Mouse (Mus musculus): ENCODE data around the gene Arl10. TPM values are rescaled to one million over a fixed set of nuclear protein-coding genes. Genes with fewer than 3 reads are reported as not detected.

Gene Arl10
- 23.3 and 26.5 TPM in 2 replicates for polyA plus RNA-seq (2016; fragmentation: Nextera tagmentation; extraction: Ambion mirVana)

DNA sequence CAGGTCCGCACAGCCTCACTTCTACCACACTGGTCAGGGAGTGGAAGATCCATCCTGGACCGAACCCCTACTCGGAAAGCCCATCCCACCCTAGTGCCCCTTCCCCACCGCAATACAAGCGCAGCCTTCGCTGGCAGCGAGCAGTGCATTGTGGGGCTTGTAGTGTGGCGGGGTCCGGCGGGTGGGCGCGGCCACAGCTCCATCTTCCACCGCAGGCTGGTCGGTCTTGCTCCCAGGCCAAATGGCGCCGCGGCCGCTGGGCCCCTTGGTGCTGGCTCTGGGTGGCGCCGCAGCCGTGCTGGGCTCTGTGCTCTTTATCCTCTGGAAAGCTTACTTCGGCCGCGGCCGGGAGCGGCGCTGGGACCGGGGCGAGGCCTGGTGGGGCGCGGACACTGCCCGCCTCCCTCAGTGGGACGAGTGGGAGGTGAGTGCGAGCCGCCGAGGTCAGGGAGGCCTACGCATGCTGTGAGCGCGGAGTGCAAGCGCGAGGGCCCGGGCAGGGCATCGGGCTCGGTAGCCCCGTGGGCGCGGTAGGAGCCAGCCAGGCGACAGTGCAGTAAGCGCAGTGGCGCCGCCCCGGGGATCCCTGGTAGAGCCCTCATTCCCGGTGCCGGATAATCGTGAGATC, at the start of gene Arl10:
Gene Arl10, plus strand, starts transcription at position 162 of the 628 bp plus-strand sequence.
- Histone ChIP-seq H3K27ac (peak within 1 kb of the TSS; percentile 93), H3K36me3 (replicated peaks) (peaks cover 39% of the 10 kb centered on the region), H3K4me1 (peaks cover 38% of the 10 kb centered on the region), H3K27me3 (ENCODE audit: poor library complexity, severe bottlenecking) (peaks cover 19% of the 10 kb centered on the region), H3K4me3 (peak within 1 kb of the TSS; percentile 88), H3K9me3 (no peaks in the 10 kb centered on the region)
- WGBS: under 1% methylated on average over 55 of the region's 55 CpGs
- peak; percentile 86 for DNase-seq (ENCODE audit: extremely low spot score, low spot score)

DNA sequence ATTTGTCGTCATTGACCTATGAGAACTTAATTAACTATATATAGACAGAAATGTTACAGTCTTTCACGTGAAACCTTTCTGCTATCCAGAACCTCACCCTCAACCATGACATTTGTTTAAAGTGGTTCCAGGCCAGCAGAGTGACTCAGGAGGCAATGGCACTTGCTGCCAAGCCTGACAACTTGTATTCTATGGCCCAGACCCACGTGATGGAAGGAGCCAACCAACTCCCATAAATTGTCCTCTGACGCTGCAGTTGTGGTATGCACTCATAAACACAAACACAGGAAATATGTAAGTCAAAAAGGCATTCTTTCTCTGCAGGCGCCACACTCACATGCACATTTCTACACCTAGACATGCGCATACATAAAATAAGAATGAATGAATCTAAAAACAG, 47.7 kb upstream of the Arl10 start:
- Histone ChIP-seq H3K4me1 (no peaks in the 10 kb centered on the region), H3K9me3 (no peaks in the 10 kb centered on the region), H3K36me3 (replicated peaks) (peaks cover 82% of the 10 kb centered on the region), H3K27ac (no peak overlapping the region), H3K4me3 (no peak overlapping the region), H3K27me3 (ENCODE audit: poor library complexity, severe bottlenecking) (no peaks in the 10 kb centered on the region)
- 91% methylated on average over 6 of the region's 6 CpGs for WGBS
- no peak for DNase-seq (ENCODE audit: extremely low spot score, low spot score)

DNA sequence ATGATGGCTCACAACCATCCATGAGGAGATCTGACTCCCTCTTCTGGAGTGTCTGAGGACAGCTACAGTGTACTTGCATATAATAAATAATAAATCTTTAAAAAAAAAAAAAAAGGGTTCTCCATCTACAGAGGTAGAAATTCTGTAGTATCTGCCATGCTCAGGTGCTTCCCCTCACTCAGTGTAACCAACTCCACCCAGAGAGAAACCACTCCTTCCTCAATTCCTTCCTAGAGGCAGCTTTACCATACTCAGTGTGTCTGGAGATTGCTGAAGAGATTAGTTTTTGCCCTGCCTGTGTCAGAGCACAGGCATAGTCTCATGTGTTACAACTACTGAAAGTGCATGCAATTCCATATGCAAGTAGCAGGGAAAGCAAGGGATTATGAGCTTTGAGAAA, 42.7 kb upstream of the Arl10 start:
- Histone ChIP-seq H3K4me3 (no peak overlapping the region), H3K36me3 (replicated peaks) (peaks cover 83% of the 10 kb centered on the region), H3K9me3 (no peaks in the 10 kb centered on the region), H3K27me3 (ENCODE audit: poor library complexity, severe bottlenecking) (no peaks in the 10 kb centered on the region), H3K4me1 (no peaks in the 10 kb centered on the region), H3K27ac (no peak overlapping the region)
- no peak for DNase-seq (ENCODE audit: extremely low spot score, low spot score)

DNA sequence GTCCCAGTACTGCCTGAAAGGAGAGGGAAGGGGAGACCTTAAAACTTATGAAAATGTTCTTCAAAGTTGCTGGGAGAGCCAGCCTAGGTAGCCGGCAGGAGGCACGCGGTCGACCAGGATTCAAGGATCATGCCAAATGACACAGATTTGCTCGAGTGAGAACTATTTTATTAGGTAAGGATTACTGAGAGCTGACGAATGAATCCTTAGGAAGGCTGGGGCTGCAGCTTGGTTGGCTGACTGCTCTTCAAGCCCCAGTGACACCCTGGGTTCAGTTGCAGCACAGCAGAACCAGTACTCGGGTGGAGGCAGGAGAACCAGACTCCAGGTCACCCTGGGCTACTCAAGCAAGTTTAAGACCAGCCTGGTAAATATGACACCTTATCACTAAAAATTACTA, 26.8 kb upstream of the Arl10 start:
- peaks cover 81% of the 10 kb centered on the region for H3K36me3 ChIP-seq (replicated peaks)
- 89% methylated on average over 7 of the region's 7 CpGs for WGBS

DNA sequence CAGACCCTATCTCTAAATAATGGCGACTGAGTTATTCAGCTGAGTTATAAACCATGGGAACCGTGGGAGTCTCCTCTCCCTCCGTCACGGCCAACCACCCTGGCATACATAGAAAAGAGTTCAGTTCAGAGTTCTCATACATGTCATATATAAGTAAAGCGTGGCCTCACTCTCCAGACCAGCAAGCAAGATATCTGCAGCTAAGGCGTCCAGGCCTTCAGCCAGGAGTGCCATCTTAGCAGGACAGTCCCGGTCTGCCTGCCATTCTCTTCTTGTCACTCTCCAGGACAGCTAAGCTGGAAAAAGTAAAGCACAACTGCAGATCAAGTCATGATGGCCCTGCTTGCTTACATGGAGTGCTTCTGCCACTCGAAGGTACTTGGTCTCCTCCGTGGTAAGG, 18.6 kb upstream of the Arl10 start:
- H3K27ac ChIP-seq: no peak overlapping the region
- DNase-seq (ENCODE audit: extremely low spot score, low spot score): no peak
- no peaks in the 10 kb centered on the region for H3K4me1 ChIP-seq
- 96% methylated on average over 9 of the region's 9 CpGs for WGBS
- H3K9me3 ChIP-seq: no peaks in the 10 kb centered on the region
- H3K36me3 ChIP-seq (replicated peaks): peaks cover 99% of the 10 kb centered on the region
- H3K4me3 ChIP-seq: no peak overlapping the region
- no peaks in the 10 kb centered on the region for H3K27me3 ChIP-seq (ENCODE audit: poor library complexity, severe bottlenecking)

More for the DNA sequence above, 26.8 kb upstream of the Arl10 start:
- DNase-seq (ENCODE audit: extremely low spot score, low spot score): no peak
- no peaks in the 10 kb centered on the region for H3K4me1 ChIP-seq
- H3K27ac ChIP-seq: no peak overlapping the region
- H3K9me3 ChIP-seq: no peaks in the 10 kb centered on the region
- no peaks in the 10 kb centered on the region for H3K27me3 ChIP-seq (ENCODE audit: poor library complexity, severe bottlenecking)
- no peak overlapping the region for H3K4me3 ChIP-seq

DNA sequence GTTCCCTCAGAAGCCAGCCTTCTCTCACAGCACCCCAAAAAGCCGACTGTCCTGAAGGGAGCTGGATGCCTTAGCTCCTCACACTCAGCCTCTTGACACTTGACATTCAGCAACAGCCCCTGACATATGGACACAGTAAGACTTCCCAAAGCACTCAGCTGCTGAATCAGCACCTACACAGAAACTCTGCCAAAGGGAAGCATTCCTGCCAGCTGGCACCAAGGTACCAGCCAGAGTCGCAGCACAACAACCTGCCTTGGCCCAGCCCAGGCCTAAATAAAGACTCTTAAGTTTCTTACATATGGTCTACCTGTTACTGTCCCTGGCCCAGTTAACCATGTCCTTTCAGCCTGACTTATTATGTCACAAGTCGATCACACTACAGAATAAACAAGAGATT, 18.0 kb upstream of the Arl10 start:
- H3K27ac ChIP-seq: no peak overlapping the region
- DNase-seq (ENCODE audit: extremely low spot score, low spot score): no peak
- WGBS: 90% methylated on average over 3 of the region's 3 CpGs
- H3K36me3 ChIP-seq (replicated peaks): peaks cover 99% of the 10 kb centered on the region
- H3K27me3 ChIP-seq (ENCODE audit: poor library complexity, severe bottlenecking): no peaks in the 10 kb centered on the region
- no peak overlapping the region for H3K4me3 ChIP-seq
- no peaks in the 10 kb centered on the region for H3K9me3 ChIP-seq
- no peaks in the 10 kb centered on the region for H3K4me1 ChIP-seq

DNA sequence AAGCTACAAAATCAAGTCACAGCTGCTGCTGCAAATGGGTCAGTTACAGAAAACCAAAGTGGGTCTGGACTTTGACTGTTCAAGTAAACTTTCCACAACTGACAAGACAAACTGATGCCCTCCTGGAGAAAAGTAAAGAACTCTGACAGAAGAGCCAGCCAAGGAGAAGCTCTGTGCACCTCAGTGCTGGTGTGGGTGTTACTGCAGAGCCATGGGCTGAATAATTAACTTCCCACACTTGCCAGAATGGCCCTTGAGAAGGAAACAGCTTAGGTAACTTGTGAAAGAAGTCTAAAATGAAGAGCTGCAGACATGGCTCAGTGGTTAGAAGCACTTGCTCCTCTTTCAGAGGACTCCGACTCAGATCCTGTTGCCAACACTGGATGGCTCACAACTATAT, 17.2 kb upstream of the Arl10 start:
- Histone ChIP-seq H3K27ac (no peak overlapping the region), H3K36me3 (replicated peaks) (peaks cover 99% of the 10 kb centered on the region), H3K27me3 (ENCODE audit: poor library complexity, severe bottlenecking) (no peaks in the 10 kb centered on the region), H3K4me1 (no peaks in the 10 kb centered on the region), H3K4me3 (no peak overlapping the region), H3K9me3 (no peaks in the 10 kb centered on the region)
- DNase-seq (ENCODE audit: extremely low spot score, low spot score): no peak
- WGBS: 97% methylated on average over 1 of the region's 1 CpGs

DNA sequence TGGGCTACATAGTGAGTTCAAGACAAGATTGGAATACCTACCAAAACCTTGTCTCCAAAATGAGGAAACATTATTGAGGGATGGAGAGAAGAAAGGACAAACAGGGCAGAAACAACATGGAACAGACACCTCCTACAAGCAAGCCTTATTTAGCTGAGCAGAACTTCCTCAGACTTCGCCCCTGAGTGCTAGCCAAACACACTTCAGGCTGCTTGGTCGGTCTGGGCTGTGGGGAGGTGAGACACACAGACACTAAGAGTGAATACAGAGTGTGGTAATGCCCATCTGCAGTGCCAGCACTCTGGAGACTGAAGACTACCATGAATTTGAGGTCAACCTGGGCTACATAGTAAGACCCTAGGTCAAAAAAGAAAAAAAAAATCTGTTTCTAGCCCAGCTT, 15.2 kb upstream of the Arl10 start:
- H3K27me3 ChIP-seq (ENCODE audit: poor library complexity, severe bottlenecking): no peaks in the 10 kb centered on the region
- H3K4me3 ChIP-seq: no peak overlapping the region
- H3K36me3 ChIP-seq (replicated peaks): peaks cover 92% of the 10 kb centered on the region
- no peak for DNase-seq (ENCODE audit: extremely low spot score, low spot score)
- no peaks in the 10 kb centered on the region for H3K9me3 ChIP-seq
- no peak overlapping the region for H3K27ac ChIP-seq
- peaks cover 10% of the 10 kb centered on the region for H3K4me1 ChIP-seq
- WGBS: 96% methylated on average over 2 of the region's 2 CpGs

DNA sequence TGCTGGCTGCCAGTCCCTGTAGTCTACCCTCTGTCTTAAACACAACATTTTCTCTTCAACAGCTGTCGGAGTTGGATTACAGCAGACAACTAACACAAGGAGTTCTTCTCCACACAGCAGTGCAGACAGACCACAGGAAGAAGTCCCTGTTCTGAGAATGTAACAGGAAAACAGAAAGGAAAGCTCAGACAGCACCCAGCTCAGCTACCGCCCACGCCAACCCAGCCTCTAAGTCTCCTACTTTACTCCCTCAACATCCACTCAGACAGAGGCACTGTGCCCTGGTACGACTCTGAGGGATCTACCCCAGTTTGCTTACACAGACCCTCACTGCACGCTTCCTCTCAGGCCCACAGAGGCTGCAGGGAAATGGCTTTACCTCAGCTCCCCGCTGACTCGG, 14.2 kb upstream of the Arl10 start:
- H3K36me3 ChIP-seq (replicated peaks): peaks cover 83% of the 10 kb centered on the region
- H3K27me3 ChIP-seq (ENCODE audit: poor library complexity, severe bottlenecking): no peaks in the 10 kb centered on the region
- H3K27ac ChIP-seq: no peak overlapping the region
- H3K9me3 ChIP-seq: no peaks in the 10 kb centered on the region
- DNase-seq (ENCODE audit: extremely low spot score, low spot score): no peak
- H3K4me1 ChIP-seq: peaks cover 15% of the 10 kb centered on the region
- 93% methylated on average over 7 of the region's 7 CpGs for WGBS
- no peak overlapping the region for H3K4me3 ChIP-seq

DNA sequence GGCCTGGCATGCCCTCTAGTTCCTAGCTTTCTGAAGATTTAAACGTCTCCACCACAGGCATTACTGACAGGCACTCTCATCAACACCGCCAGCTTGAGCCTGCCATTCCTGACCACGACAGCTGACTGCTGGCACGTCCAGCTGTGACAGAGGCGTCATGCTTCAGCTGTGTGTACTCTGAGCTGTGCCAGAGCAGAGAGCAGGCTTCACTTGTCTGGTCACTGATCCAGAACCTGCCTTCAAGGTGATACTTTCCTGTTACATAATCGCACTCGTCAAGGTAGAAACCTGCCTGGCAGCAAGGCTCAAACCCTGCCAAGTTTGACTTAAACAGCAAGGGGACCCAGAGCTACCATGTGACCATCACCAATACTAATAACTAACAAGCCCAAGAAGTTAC, 12.3 kb upstream of the Arl10 start:
- H3K4me3 ChIP-seq: no peak overlapping the region
- H3K27ac ChIP-seq: no peak overlapping the region
- no peak for DNase-seq (ENCODE audit: extremely low spot score, low spot score)
- peaks cover 19% of the 10 kb centered on the region for H3K4me1 ChIP-seq
- H3K9me3 ChIP-seq: no peaks in the 10 kb centered on the region
- WGBS: 88% methylated on average over 7 of the region's 7 CpGs
- peaks cover 63% of the 10 kb centered on the region for H3K36me3 ChIP-seq (replicated peaks)
- H3K27me3 ChIP-seq (ENCODE audit: poor library complexity, severe bottlenecking): no peaks in the 10 kb centered on the region

DNA sequence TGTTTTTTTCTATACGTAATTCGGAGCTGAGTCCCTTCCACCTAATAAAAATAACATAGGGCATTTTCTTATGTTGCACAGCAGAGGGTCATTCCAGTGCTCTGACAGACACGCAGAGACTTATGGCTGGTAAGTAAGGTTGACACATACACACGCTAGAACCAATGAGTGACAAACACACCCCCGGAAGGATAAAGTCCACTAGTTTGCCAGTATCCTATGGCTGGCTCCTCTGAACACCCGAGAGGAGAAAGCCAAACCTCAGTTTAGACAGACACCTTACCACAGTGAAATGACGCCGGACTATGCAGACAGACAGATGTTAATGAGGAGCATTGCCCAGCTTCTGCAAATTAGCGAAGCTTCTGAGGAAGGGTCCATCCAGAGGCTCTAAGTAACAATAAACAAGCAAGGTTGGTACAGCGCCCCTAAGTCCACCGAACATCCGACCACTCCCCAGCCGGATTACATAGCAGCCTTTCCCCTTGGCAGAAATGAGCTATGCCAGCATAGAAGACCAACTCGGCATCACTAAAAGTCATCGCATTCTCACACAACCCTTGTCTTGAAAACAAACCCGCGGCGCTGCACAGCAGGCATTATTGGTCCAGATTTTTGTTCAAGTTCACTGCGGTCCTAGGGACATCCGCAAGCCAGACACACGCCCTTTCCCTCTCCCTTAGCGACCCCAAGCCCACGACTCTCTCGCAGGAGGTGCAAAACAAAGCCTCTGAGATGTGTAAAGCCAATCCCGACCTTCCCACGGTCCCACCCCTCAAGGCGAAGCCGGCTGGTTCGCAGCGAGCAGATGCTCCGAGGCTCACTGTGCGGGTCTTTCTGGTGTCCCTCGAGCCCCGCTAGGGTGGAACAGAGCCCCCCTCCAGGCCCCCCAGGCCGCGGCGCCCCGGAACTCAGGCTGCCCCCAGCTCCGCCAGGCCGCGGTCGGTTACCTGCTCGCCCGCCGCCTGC, 10.3 kb upstream of the Arl10 start:
- Histone ChIP-seq H3K36me3 (replicated peaks) (peaks cover 44% of the 10 kb centered on the region), H3K4me3 (peak overlapping the region; percentile 97), H3K4me1 (peaks cover 19% of the 10 kb centered on the region), H3K27me3 (ENCODE audit: poor library complexity, severe bottlenecking) (no peaks in the 10 kb centered on the region), H3K27ac (peak overlapping the region; percentile 96), H3K9me3 (no peaks in the 10 kb centered on the region)
- peak; percentile 45 for DNase-seq (ENCODE audit: extremely low spot score, low spot score)
- WGBS: 14% methylated on average over 45 of the region's 45 CpGs

DNA sequence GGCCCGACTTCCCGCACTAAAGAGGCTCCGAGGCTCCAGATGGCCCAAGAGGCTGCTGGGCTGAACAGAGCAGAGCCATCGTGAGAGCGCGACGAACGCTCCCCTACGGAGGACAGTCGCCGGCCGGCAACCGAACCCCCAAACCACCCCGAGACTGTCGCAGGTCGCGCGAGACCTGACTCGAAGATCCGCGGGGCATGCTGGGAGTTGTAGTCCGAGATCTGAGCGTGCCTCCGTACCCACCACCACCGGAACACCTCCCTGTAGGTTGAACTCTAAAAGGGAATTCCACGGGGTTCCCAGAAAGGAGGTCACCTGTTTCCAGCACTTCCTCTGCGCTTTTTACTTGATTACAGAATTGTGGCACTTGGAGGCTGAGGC, 9.6 kb upstream of the Arl10 start, which contains the start of gene 4833439L19Rik:
Gene 4833439L19Rik, minus strand, starts transcription at position 235 of the 381 bp plus-strand sequence.
- H3K9me3 ChIP-seq: no peaks in the 10 kb centered on the region
- DNase-seq (ENCODE audit: extremely low spot score, low spot score): peak; percentile 92
- peaks cover 19% of the 10 kb centered on the region for H3K4me1 ChIP-seq
- peaks cover 37% of the 10 kb centered on the region for H3K36me3 ChIP-seq (replicated peaks)
- no peaks in the 10 kb centered on the region for H3K27me3 ChIP-seq (ENCODE audit: poor library complexity, severe bottlenecking)
- H3K27ac ChIP-seq: peak within 1 kb of the TSS; percentile 96
- under 1% methylated on average over 27 of the region's 27 CpGs for WGBS
- H3K4me3 ChIP-seq: peak within 1 kb of the TSS; percentile 97

Measured in forebrain, embryonic 10.5 days (tissue).